10 mouse cellular contexts compared by ENCODE assay signal in the genomic region with DNA sequence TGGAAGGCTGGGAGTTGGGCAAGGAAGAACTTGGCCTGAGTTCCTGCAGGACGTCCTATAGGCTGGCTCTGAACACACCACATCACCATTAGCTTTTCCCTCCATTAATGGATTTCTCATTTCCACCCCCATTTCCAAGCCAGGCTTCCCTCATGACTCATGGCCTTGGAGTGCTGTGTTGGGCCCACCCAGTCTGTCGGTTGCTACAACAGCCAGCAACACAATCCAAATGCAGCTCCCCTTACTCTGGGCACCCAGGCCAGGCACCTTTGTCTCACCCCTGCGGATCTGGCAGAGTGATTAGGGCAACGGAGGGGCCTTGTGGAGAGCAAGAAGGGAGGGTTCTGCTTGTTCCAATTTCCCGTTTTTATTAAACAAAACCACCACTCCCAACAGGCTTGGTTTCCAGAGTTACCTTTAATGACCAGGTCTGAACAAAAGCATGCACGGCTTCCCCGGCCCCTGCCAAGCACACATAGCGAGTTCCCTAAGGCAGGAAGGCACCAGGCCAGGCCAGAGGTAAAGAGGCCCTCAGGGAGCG. TPM values are rescaled to one million over a fixed set of nuclear protein-coding genes. Genes with fewer than 3 reads are reported as not detected.
DNase-seq lines count a peak whose midpoint lies in the region; ATAC-seq and TF ChIP-seq lines count a peak whose summit lies in the region.
"Had no signal": no experiment of that assay in that cellular context is flagged by ENCODE, and none has a peak within 500 bp of the region (broad histone marks: within the 10 kb centered on the region; RNA-seq: fewer than 3 reads in every experiment).

No protein-coding gene starts in this region.

- peaks cover 10% of the 10 kb centered on the region for H3K27me3 ChIP-seq in kidney, postnatal 0 days (ENCODE audit: insufficient read depth, low read length)
- no peaks in the 10 kb centered on the region for H3K27me3 ChIP-seq in heart, postnatal 0 days (ENCODE audit: control insufficient read depth, insufficient read depth, low read length)

- peak; percentile 29 for DNase-seq in kidney, postnatal 0 days (ENCODE audit: low spot score)
- DNase-seq in kidney, postnatal 10 days: no peak
- DNase-seq in heart, postnatal 0 days (ENCODE audit: low spot score): peak; percentile 69
- DNase-seq in lung, postnatal 36 days: peak; percentile 71
- no peak for DNase-seq in thymus, postnatal 25 days
- no peak for DNase-seq in embryo, embryonic 9.5 days (ENCODE audit: extremely low spot score)
- DNase-seq: kidney, adult 11 months had no signal

- H3K9ac ChIP-seq in kidney, postnatal 0 days (ENCODE audit: low read depth, low read length): no peak overlapping the region
- H3K9ac ChIP-seq in heart, postnatal 0 days (replicated peaks; ENCODE audit: low read depth, low read length): peak overlapping the region; percentile 28; the same call in 1 of the 2 replicates
- H3K9ac ChIP-seq: midbrain, embryonic 12.5 days had no signal

- H3K9me3 ChIP-seq in kidney, postnatal 0 days (replicated peaks; ENCODE audit: low read length): no peaks in the 10 kb centered on the region
- no peaks in the 10 kb centered on the region for H3K9me3 ChIP-seq in heart, postnatal 0 days (replicated peaks; ENCODE audit: control insufficient read depth, low read length)
- H3K9me3 ChIP-seq: midbrain, embryonic 12.5 days had no signal

- H3K4me2 ChIP-seq in kidney, postnatal 0 days (ENCODE audit: low read length): no peak overlapping the region
- H3K4me2 ChIP-seq in heart, postnatal 0 days (ENCODE audit: low read depth, low read length): peak overlapping the region; percentile 16
- H3K4me2 ChIP-seq: midbrain, embryonic 12.5 days had no signal

- peak; percentile 81 for TF ChIP-seq EP300 in heart, postnatal 0 days (IDR thresholded peaks at IDR 0.05; ENCODE audit: low read depth)

- H3K27ac ChIP-seq in kidney, postnatal 0 days: peak overlapping the region; percentile 47
- peak overlapping the region; percentile 96 for H3K27ac ChIP-seq in brown adipose tissue, adult 24 weeks (replicated peaks; ENCODE audit: low read depth, low read length)
- peak overlapping the region; percentile 98 for H3K27ac ChIP-seq in heart, postnatal 0 days (ENCODE audit: low read depth)
- H3K27ac ChIP-seq: midbrain, embryonic 12.5 days had no signal

- no peak for TF ChIP-seq CTCF in kidney, postnatal 0 days (IDR thresholded peaks at IDR 0.05; ENCODE audit: low read depth)
- TF ChIP-seq CTCF in heart, postnatal 0 days (IDR thresholded peaks at IDR 0.05; ENCODE audit: low read depth): no peak

- WGBS in kidney, postnatal 0 days: 50% methylated on average over 9 of the region's 9 CpGs
- WGBS in heart, postnatal 0 days: 24% methylated on average over 9 of the region's 9 CpGs

- no peak for ATAC-seq in kidney, postnatal 0 days (replicated peaks; ENCODE audit: low FRiP score, low read depth)
- peak; percentile 55 for ATAC-seq in heart, postnatal 0 days (ENCODE audit: insufficient read depth, low read depth)
- no peak for ATAC-seq in erythroid progenitor cell, adult 5-6 weeks (replicated peaks; ENCODE audit: low FRiP score, poor library complexity, severe bottlenecking)

- peaks cover 6% of the 10 kb centered on the region; the same call in 1 of the 2 replicates for H3K36me3 ChIP-seq in kidney, postnatal 0 days (ENCODE audit: insufficient read depth, low read length)
- H3K36me3 ChIP-seq in heart, postnatal 0 days (replicated peaks; ENCODE audit: control insufficient read depth, insufficient read depth, low read length): peaks cover 35% of the 10 kb centered on the region
- H3K36me3 ChIP-seq: midbrain, embryonic 12.5 days had no signal

- peaks cover 29% of the 10 kb centered on the region; the same call in 1 of the 2 replicates for H3K4me1 ChIP-seq in kidney, postnatal 0 days (replicated peaks; ENCODE audit: insufficient read depth, low read length)
- H3K4me1 ChIP-seq in brown adipose tissue, adult 24 weeks (ENCODE audit: control insufficient read depth, insufficient read depth, insufficient read length, low read length): peaks cover 16% of the 10 kb centered on the region
- peaks cover 69% of the 10 kb centered on the region for H3K4me1 ChIP-seq in heart, postnatal 0 days (ENCODE audit: control insufficient read depth, insufficient read depth)

- no peak overlapping the region for H3K4me3 ChIP-seq in kidney, postnatal 0 days (replicated peaks; ENCODE audit: low read depth, low read length)
- H3K4me3 ChIP-seq in brown adipose tissue, adult 24 weeks (ENCODE audit: insufficient read depth, low read depth, low read length): peak overlapping the region; percentile 83
- H3K4me3 ChIP-seq in heart, postnatal 0 days (ENCODE audit: low read depth, low read length): no peak overlapping the region
- H3K4me3 ChIP-seq: midbrain, embryonic 12.5 days had no signal

RNA-seq across cellular contexts. Expression of a gene that starts 8.2 kb away (rescaled TPM):
- polyA plus RNA-seq in kidney, postnatal 0 days (2015; fragmentation: Nextera tagmentation; extraction: Ambion mirVana): 143 and 156 TPM in 2 replicates
- 242 and 279 TPM in 2 replicates for polyA plus RNA-seq in brown adipose tissue, adult 24 weeks (2012; ENCODE audit: insufficient read depth, insufficient read length, missing spikeins)
- 274 and 305 TPM in 2 replicates for total RNA-seq in heart, postnatal 0 days (2014; rRNA removed; ENCODE audit: low replicate concordance)
- 401 and 442 TPM in 2 replicates for polyA plus RNA-seq in heart, postnatal 0 days (2015; fragmentation: Nextera tagmentation; extraction: Ambion mirVana)
- total RNA-seq in erythroid progenitor cell, adult 5-6 weeks (2015; ENCODE audit: low replicate concordance): not detected in 2 replicates
- total RNA-seq in erythroid progenitor cell, adult 5-6 weeks (2017; ENCODE audit: low replicate concordance): not detected in 2 replicates

RNA-seq across cellular contexts. Expression of a gene that starts 23.1 kb away (rescaled TPM):
- polyA plus RNA-seq in kidney, postnatal 0 days (2015; fragmentation: Nextera tagmentation; extraction: Ambion mirVana): 48.0 and 51.8 TPM in 2 replicates
- 18.8 and 20.9 TPM in 2 replicates for polyA plus RNA-seq in brown adipose tissue, adult 24 weeks (2012; ENCODE audit: insufficient read depth, insufficient read length, missing spikeins)
- 105 and 128 TPM in 2 replicates for total RNA-seq in heart, postnatal 0 days (2014; rRNA removed; ENCODE audit: low replicate concordance)
- 53.5 and 65.7 TPM in 2 replicates for polyA plus RNA-seq in heart, postnatal 0 days (2015; fragmentation: Nextera tagmentation; extraction: Ambion mirVana)
- total RNA-seq in erythroid progenitor cell, adult 5-6 weeks (2015; ENCODE audit: low replicate concordance): 31.0 and 31.4 TPM in 2 replicates
- 26.2 and 26.6 TPM in 2 replicates for total RNA-seq in erythroid progenitor cell, adult 5-6 weeks (2017; ENCODE audit: low replicate concordance)

RNA-seq across cellular contexts. Expression of a gene that starts 46.8 kb away (rescaled TPM):
- 33.8 and 35.1 TPM in 2 replicates for polyA plus RNA-seq in kidney, postnatal 0 days (2015; fragmentation: Nextera tagmentation; extraction: Ambion mirVana)
- 26.1 and 26.7 TPM in 2 replicates for polyA plus RNA-seq in brown adipose tissue, adult 24 weeks (2012; ENCODE audit: insufficient read depth, insufficient read length, missing spikeins)
- 57.0 and 57.1 TPM in 2 replicates for total RNA-seq in heart, postnatal 0 days (2014; rRNA removed; ENCODE audit: low replicate concordance)
- 49.2 and 50.3 TPM in 2 replicates for polyA plus RNA-seq in heart, postnatal 0 days (2015; fragmentation: Nextera tagmentation; extraction: Ambion mirVana)
- total RNA-seq in erythroid progenitor cell, adult 5-6 weeks (2015; ENCODE audit: low replicate concordance): 316 and 341 TPM in 2 replicates
- 355 and 494 TPM in 2 replicates for total RNA-seq in erythroid progenitor cell, adult 5-6 weeks (2017; ENCODE audit: low replicate concordance)

Comparison
In these comparisons a context has a peak if more than half of its experiments do, and no peak if none do; other contexts are left out.
1. DNase-seq: peak in kidney, postnatal 0 days (single experiment), heart, postnatal 0 days (single experiment) and lung, postnatal 36 days (single experiment); none in kidney, postnatal 10 days (single experiment), thymus, postnatal 25 days (single experiment) and embryo, embryonic 9.5 days (single experiment).
2. H3K27ac ChIP-seq: peak in every context shown above with its lines; median percentile 98 in heart, postnatal 0 days; 96 in brown adipose tissue, adult 24 weeks; 47 in kidney, postnatal 0 days.